Mouse (Mus musculus) ES-E14 (cell line): Measurements from ENCODE around the gene Psmb3.

Experiments
- CHD2 ChIP-seq: IDR thresholded peaks from 2 replicates; pipeline ENCODE4 v1.6.1; 2014; ENCODE audit warnings: mild to moderate bottlenecking, low read depth, low read length, inconsistent platforms
- HCFC1 ChIP-seq: IDR thresholded peaks from 2 replicates; pipeline ENCODE4 v1.6.1; 2012; ENCODE audit warnings: low read length, inconsistent platforms, borderline replicate concordance; ENCODE audit not compliant: insufficient read depth
- MAFK ChIP-seq: IDR thresholded peaks from 2 replicates; pipeline ENCODE4 v1.6.1; 2014; ENCODE audit warnings: mild to moderate bottlenecking, low read depth, low read length, inconsistent platforms; ENCODE audit not compliant: insufficient read depth
- ZC3H11A ChIP-seq: IDR thresholded peaks from 2 replicates; pipeline ENCODE4 v1.6.1; 2012; ENCODE audit warnings: low read depth, mild to moderate bottlenecking, inconsistent platforms, low read length, borderline replicate concordance
- ZNF384 ChIP-seq: IDR thresholded peaks from 2 replicates; pipeline ENCODE4 v1.6.1; 2012; ENCODE audit warnings: low read depth, low read length, inconsistent platforms

DNA sequence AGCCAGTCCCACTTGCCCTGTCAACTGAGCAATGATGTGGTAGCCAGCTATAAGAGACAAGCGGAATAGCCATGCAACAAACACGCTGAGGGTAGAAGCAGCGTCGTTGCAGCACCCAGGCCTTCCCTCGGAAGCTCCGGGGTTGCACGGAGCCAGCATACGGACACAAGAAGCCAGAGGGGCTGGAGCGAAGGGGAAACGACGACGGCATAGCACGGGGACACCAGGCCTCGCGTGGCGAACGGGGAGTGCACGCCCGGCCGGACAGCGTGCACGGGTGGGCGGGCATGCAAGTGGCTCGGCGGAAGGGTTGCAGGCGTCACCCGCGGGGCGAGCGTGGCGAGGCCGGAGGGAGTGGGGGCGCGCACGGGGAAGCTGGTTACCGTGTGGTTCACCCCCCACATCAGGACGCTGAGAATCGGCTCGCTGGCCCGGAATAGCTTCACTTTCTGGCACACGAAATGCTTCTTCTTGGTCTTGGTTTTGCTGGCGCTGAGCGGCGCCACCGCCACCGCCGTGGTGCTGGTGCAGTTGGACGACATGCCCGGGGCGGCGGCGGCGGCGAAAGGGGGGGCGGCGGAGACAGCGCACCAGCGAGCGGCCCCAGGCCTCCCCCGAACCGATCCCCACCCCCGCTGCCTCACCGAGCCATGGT lies 41.0 kb downstream of the Psmb3 start, which contains the start of gene Pip4k2b:
- no peak for TF ChIP-seq CHD2
- TF ChIP-seq MAFK = no peak
- no peak for TF ChIP-seq ZNF384
- no peak for TF ChIP-seq HCFC1
- no peak for TF ChIP-seq ZC3H11A
